Mouse (Mus musculus) layer of hippocampus, adult 18-20 months (tissue): ENCODE data around the gene Selplg. TPM values are rescaled to one million over a fixed set of nuclear protein-coding genes. Genes with fewer than 3 reads are reported as not detected.
A peak's percentile ranks its signal among the peaks of the same experiment; 100 is the strongest.
"Not testable (repeated sequence)": the region's sequence is repeated elsewhere in the genome, so short reads cannot be mapped to it uniquely, and the experiment has no call there.

Experiments
- DNase-seq, 2 experiments: peaks; one replicate each; pipeline ENCODE4 v3.0.0; 2022; ENCODE audit warnings: low spot score in 2 of 2
- total RNA-seq, 2 experiments: library from RNA; stranded (reverse); gene quantifications; 2 replicates each; pipeline ENCODE4 v1.2.3; 2021

Gene Selplg
- total RNA-seq, 2 experiments from 2014 or later = 34.7 to 38.4 TPM

- DNase-seq = no peak
Measured at GRCm38 (mm10) chr5:113826619-113827018, 5.8 kb downstream of the Selplg start.

DNA sequence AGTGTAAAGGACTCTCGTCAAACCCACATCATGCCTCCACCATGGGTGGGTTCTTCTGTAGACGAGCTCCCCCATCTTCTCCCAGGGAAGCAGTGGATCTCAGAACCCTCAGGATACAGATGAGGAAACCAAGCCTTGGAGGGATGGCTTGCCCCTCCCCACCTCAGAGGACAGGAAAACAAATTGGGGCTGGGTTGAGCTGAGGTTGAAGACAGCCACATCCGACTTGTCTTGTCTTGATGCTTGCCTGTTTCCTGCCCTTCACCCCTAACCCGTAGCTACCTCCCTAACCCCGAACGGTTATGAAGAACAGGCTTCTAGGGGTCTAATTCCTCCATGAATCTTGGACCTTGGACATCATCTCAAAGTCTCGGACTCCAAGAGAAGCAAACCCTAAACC, 6.9 kb downstream of the Selplg start:
- no peak for DNase-seq

DNA sequence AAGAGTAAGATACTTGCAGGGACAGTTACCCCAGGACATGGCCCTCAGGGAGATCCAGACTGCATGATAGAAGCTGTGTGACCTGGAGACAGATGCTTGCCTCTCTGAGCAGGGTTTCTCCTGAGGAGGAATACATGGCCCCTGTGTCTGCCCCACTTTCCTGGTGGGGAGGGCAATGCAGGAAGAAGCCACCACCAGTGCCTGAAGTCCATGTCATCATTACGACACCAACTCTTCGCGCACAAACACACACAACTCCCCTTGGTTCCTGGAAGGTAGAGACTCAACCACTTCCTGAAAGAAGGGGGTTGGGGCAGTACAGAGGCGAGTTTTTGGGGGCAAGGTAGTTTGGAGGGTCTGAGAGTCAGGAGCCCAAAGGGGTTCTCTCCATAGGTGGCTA, 8.2 kb downstream of the Selplg start:
- no peak for DNase-seq

- DNase-seq = no peak
Measured at GRCm38 (mm10) chr5:113818572-113818971, 13.9 kb downstream of the Selplg start.

- DNase-seq = peak; percentile 28 to 64
Measured at GRCm38 (mm10) chr5:113815638-113816152, 16.7 kb downstream of the Selplg start.

- no peak for DNase-seq
Measured at GRCm38 (mm10) chr5:113815041-113815389, 17.4 kb downstream of the Selplg start.

- DNase-seq = no peak
Measured at GRCm38 (mm10) chr5:113814111-113815040, 18.1 kb downstream of the Selplg start.

DNA sequence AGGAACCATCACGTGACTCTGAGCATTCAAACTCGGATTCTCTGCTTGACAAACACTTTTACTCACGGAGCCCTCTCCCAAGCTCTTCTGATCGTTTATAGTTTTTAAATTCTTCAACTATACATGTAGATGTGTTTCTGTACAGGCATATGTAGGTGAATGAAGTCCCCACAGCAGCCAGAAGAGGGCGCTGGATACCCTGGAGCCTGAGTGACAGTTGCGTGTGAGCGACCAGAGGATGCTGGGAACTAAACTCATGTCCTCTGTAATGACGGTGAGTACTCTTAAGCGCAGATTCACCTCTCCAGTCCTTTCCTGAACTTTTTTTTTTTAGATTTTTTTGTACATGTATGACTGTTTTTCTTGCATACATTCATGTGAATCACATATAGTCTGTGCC, 18.8 kb downstream of the Selplg start:
- DNase-seq = no peak

GRCm38 (mm10) chr5:113812638-113813037, 19.8 kb downstream of the Selplg start:
- no peak for DNase-seq

- DNase-seq = not testable (repeated sequence)
Measured at GRCm38 (mm10) chr5:113811824-113812420, 20.5 kb downstream of the Selplg start.

GRCm38 (mm10) chr5:113810111-113810510, 22.3 kb downstream of the Selplg start:
- no peak for DNase-seq

DNA sequence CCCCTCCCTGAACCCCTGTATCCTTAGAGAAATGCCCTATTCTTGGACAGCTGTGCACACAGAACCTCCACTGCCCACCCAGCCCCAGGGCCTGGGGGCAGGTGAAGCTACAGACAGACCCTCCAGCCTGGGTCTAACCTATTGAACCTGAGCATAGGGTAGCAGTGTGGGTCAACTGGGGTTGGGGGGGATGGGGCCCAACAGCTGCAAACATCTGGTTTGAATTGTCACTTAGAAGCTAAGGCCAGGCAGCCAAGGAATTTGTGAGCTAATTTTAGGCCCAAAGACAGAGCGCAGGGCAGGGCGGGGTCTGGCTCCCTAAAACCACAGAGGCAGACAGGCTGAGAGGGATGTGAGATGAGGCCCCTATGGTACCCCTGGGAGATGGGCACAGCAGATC, 24.3 kb downstream of the Selplg start:
- no peak for DNase-seq

DNA sequence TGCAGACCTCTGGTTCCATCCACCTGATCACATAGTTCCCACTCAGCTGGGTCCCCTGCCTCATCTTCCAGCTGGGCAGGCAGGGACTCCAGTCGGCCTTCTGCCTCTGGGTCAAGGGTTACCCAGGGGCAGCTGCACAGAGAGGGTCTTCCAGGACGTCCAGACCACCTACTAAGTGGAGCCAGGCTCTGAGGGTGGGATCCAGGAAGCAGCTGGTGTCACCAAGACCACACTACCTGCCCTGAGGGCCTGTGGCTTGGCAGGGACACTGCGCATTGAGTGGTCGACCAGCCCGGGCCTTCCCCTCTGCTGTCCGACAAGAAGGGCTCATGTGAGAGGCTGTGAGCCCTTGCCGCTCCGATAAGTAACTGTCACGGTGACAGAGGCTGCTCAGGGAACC, 24.7 kb downstream of the Selplg start:
- no peak for DNase-seq

DNA sequence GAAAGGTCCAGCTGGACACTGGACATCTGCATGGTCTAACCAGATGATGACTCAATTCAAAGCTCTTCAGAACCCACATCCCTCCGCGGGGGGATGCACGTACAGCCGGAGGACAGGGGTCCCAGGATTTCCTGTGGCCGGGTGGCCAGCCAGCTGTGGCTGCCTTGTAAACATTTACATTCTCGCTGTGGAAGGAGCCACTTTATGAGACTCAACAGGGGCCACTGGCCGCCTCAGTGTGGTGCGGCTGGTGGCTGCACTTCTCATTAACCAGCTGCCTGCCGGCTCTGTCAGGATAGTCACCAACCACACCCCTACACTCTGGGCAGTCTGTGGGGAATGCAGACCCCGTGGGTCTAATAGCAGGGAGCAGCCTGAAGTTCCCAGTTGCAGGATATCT, 26.0 kb downstream of the Selplg start:
- no peak for DNase-seq

DNA sequence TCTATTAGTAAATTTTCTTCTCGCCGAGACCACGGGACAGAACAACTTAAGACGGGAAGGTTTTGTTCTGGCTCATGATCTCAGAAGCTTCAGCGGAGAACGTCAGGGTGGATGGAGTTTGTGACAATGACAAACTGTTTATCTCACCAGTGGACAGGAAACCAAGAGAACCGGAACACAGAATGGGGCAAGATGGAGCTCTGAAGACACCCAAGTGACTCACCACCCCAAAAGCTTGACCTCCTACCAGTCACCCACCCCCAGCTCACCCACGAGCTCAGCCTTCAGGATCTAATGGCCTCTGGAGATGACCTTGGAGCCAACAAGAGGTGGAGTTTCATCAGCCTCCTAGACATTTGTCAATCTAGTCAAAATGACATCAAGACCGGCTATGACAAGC, 27.1 kb downstream of the Selplg start:
- no peak for DNase-seq

GRCm38 (mm10) chr5:113804395-113804966, 28.0 kb downstream of the Selplg start:
- DNase-seq = no peak

DNA sequence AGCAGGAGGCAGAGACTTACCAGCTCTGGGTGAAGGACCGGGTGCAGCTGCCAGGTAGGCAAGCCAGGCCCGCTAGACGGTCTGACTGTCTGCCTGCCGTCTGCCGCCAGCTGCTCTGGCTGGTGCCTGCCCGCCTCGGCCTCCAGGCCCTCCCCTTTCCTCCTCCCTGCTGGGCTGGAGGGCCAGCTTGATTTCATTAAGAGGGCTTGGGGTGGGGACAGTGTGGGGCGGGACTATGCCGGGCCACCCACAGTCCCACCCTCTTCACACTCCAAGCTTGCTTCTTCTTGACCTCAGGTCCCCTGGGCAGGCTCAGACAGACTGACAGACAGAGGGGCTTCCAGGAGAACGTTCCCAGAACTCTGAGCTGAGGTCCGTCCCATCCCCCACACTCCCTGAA, 32.2 kb downstream of the Selplg start, which contains the start of gene Tmem119:
Gene Tmem119 (minus strand): TSS at position 237 of the 400 bp plus-strand sequence.
- no peak for DNase-seq

- DNase-seq = no peak
Measured at GRCm38 (mm10) chr5:113799691-113800090, 32.8 kb downstream of the Selplg start.

DNA sequence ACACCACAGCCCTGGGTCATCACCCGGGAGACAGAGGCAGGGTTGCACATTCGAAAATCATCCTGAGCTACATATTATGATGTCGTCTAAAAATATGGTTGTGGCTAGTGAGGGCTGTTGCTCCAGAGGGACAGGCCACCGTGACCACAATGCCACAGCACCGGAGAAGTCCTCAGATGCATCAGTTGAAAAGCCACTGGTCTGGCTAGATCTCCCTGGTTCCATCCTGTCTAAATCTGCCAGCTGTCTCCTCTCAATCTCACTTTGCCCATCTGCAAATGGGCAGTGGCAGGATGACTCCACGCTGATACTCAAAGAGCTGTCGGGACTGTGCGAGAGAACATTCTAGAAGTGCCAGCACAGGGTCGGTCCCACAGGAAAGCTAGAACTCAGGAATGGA, 33.9 kb downstream of the Selplg start:
- DNase-seq = no peak

DNA sequence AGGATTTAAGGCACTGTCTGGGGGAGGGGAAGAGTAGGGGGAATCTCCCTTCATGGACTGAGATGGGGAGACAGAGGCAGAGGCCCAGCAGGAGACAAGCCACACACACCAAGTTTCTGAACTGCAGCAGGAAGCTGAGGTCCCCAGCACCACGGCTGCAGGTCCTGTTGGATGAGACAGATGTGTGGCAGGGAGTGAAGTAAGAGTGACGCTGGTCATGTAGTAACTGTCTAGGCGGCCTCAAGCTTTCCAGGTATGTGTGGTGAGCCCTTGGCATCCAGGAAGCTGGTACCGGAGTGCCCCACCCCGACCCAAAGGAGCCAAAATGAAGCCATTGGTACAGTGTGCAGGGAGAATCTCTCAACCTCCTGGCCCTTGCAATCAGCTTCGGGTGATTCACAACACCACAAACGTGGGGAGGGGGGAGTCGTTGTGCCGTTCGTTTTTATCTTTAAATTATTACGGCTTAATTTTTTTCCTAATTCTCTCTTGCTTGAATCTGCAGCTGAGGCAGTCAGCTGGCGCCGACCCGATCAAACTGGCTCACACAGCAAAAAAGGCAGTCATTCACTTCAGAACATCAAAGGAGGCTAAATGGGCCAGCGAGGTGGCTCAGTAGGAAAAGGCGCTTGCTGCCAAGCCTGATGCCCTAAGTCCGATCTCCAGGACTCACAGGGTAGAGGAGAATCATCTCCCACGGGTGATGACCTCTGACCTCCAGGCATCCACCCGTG, 35.1 kb downstream of the Selplg start:
- no peak for DNase-seq

- no peak for DNase-seq
Measured at GRCm38 (mm10) chr5:113796401-113797148, 35.9 kb downstream of the Selplg start.
